Mouse (Mus musculus): ENCODE data around the gene Sema6d. TPM values are rescaled to one million over a fixed set of nuclear protein-coding genes. Genes with fewer than 3 reads are reported as not detected.

Gene Sema6d
- polyA plus RNA-seq, 1 experiment from 2014 or later: 22.1 TPM

DNA sequence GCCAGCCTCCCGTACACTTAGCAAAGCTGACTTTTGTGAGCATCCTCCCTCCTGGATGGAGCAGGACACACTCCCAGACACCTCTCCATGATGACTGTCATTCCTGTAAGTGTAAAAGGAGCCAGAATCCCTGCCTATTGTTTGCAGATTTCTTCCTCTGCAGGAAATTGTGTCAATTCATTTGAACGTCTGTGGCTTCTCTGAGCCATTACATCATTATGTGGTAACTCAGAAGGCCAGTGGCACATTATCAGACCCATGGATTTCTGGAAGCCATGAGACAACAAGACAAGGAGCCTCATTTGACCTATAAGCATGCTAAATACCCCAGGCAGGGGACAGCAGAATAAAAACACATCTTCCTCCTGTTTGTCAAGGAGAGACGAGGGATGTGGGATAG is 327.0 kb downstream of the Sema6d start:
- H3K27me3 ChIP-seq: no peaks in the 10 kb centered on the region

DNA sequence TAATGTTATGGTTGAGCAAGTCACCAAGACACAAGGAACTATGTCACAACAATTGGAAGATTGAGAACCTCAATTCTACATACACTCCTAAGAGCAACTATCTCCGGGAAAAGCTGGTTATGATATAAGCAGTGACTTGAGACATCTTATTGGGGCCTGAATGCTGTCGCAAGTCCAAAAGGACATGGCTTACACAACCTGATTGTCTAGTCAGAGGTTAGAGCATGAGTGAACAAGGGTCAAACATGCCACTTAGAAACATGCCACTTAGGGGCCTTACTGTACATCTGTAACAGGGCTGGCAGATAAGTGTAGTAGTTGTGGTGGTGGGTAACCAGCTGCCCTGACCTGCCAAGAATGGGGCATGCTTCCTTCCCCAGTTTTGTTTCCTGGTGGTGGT is 328.6 kb downstream of the Sema6d start:
- 99% methylated on average over 2 of the region's 2 CpGs for WGBS
- Histone ChIP-seq H3K9ac (replicated peaks) (no peak overlapping the region), H3K4me2 (replicated peaks) (no peak overlapping the region), H3K36me3 (no peaks in the 10 kb centered on the region), H3K9me3 (no peaks in the 10 kb centered on the region), H3K4me3 (replicated peaks) (no peak overlapping the region), H3K4me1 (replicated peaks) (no peaks in the 10 kb centered on the region), H3K27me3 (no peaks in the 10 kb centered on the region), H3K27ac (no peak overlapping the region)
- no peak for ATAC-seq

More for the DNA sequence above, 327.0 kb downstream of the Sema6d start:
- Histone ChIP-seq H3K27ac (no peak overlapping the region), H3K36me3 (no peaks in the 10 kb centered on the region), H3K9ac (replicated peaks) (no peak overlapping the region), H3K9me3 (no peaks in the 10 kb centered on the region), H3K4me3 (replicated peaks) (no peak overlapping the region), H3K4me1 (replicated peaks) (no peaks in the 10 kb centered on the region), H3K4me2 (replicated peaks) (no peak overlapping the region)
- 76% methylated on average over 3 of the region's 3 CpGs for WGBS
- ATAC-seq: no peak

GRCm38 (mm10) chr2:124420170-124420825 is 330.5 kb downstream of the Sema6d start:
- no peak for ATAC-seq
- 76% methylated on average over 1 of the region's 1 CpGs for WGBS
- H3K36me3 ChIP-seq: no peaks in the 10 kb centered on the region
- no peaks in the 10 kb centered on the region for H3K4me1 ChIP-seq (replicated peaks)
- no peaks in the 10 kb centered on the region for H3K27me3 ChIP-seq
- H3K27ac ChIP-seq: no peak overlapping the region
- no peak overlapping the region for H3K4me3 ChIP-seq (replicated peaks)
- H3K9me3 ChIP-seq: no peaks in the 10 kb centered on the region
- no peak overlapping the region for H3K9ac ChIP-seq (replicated peaks)
- H3K4me2 ChIP-seq (replicated peaks): no peak overlapping the region

DNA sequence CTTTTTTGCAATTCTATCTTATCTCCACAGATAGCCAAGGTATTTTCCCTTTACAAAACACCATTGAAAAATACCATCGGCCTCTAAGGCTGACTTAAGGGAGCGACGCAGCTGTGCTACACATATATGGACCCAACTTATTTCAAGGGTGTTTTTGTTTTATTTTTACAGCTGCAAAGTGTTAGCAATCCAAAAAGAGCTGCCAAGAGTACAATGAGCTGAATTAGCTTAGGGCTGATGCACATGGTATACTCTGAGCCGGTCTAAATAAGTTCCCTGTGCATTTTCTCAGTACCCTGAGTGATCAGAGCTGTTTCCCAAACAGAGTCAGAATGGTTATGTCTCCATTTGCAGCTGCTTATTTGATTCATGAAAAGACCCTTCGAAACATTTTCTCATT is 340.0 kb downstream of the Sema6d start:
- Histone ChIP-seq H3K4me1 (replicated peaks) (no peaks in the 10 kb centered on the region), H3K4me3 (replicated peaks) (no peak overlapping the region), H3K27ac (no peak overlapping the region), H3K36me3 (no peaks in the 10 kb centered on the region), H3K27me3 (no peaks in the 10 kb centered on the region), H3K4me2 (replicated peaks) (no peak overlapping the region), H3K9ac (replicated peaks) (no peak overlapping the region), H3K9me3 (no peaks in the 10 kb centered on the region)
- no peak for ATAC-seq
- 84% methylated on average over 5 of the region's 5 CpGs for WGBS

DNA sequence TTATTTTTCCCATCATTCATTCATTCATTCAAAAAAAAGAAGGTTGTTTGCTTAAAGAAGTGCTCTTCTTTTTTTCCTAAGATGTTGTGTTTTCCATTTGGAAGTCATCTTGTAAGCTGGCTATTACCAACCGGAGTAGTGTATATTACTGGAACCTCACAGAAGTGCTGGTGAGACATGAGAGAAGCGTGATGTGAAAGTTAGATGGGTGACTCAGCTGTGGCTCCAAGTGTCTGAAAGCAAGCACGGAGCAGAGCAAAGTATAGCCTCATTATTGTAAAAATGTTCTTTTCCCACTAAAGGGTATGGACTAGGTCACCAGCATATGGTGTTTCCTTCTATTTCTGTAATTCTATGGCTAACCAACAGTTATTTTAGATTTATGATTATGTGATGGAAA is 340.9 kb downstream of the Sema6d start:
- H3K4me2 ChIP-seq (replicated peaks): no peak overlapping the region
- H3K9ac ChIP-seq (replicated peaks): no peak overlapping the region
- 94% methylated on average over 3 of the region's 3 CpGs for WGBS
- H3K4me3 ChIP-seq (replicated peaks): no peak overlapping the region
- H3K9me3 ChIP-seq: no peaks in the 10 kb centered on the region
- H3K4me1 ChIP-seq (replicated peaks): no peaks in the 10 kb centered on the region
- no peak for ATAC-seq
- H3K27ac ChIP-seq: no peak overlapping the region
- no peaks in the 10 kb centered on the region for H3K27me3 ChIP-seq
- no peaks in the 10 kb centered on the region for H3K36me3 ChIP-seq

DNA sequence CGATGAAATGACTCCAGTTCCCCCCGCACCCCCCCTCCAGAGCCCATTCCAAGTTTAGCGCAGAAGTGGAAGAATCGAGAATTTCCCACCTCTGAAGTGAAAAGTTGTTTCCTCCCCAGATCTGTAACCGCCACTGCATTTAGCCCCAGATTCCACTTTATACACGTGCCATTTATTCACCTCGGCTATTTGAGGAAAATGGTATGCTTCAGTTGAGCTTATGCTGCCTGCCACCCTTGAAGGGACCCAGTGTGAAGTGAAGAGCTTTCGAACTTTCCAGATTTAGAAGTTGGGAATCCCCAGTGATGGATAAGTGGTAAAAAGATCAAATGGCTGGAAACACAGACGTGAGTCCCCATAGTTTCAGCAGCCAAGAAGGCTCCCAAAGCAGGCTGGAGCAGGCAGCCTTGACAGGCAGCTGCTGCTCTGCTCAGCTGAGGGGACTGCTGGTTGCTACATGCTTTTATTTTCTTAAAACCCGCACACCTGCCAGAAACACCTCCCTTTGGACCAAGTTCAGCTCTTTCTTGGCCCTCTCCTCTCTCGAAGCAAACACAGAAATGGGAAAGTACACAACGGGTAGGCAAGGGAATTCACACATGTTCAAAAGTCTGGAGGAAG is 345.7 kb downstream of the Sema6d start:
- Histone ChIP-seq H3K27ac (no peak overlapping the region), H3K9ac (replicated peaks) (no peak overlapping the region), H3K4me3 (replicated peaks) (no peak overlapping the region), H3K36me3 (no peaks in the 10 kb centered on the region), H3K4me2 (replicated peaks) (no peak overlapping the region), H3K4me1 (replicated peaks) (no peaks in the 10 kb centered on the region), H3K9me3 (no peaks in the 10 kb centered on the region), H3K27me3 (no peaks in the 10 kb centered on the region)
- ATAC-seq: no peak
- 81% methylated on average over 12 of the region's 12 CpGs for WGBS

- Histone ChIP-seq H3K27ac (no peak overlapping the region), H3K9ac (replicated peaks) (no peak overlapping the region), H3K27me3 (no peaks in the 10 kb centered on the region), H3K36me3 (no peaks in the 10 kb centered on the region), H3K4me3 (replicated peaks) (no peak overlapping the region), H3K4me2 (replicated peaks) (no peak overlapping the region), H3K4me1 (replicated peaks) (no peaks in the 10 kb centered on the region), H3K9me3 (no peaks in the 10 kb centered on the region)
- WGBS: 80% methylated on average over 8 of the region's 8 CpGs
- no peak for ATAC-seq
Observed at GRCm38 (mm10) chr2:124436704-124437103, 346.9 kb downstream of the Sema6d start.

DNA sequence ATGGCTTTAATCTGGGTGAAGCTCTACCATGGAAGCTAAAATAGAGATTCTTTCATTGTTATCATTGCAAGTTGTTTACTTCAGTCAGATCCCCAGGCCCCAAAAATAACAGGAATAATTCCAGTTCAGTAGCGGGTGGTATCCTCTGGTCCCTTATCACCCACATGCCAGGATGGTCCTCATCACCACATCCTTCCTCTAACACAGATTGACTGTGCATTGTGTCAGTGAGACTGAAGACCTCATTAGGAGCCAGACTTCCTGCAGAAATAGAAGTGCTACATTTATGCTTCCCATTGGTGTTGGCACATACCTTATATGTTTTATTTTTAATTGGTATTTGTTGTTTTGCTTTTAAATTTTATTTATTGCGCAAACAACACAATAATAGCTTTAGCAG is 354.4 kb downstream of the Sema6d start:
- H3K27ac ChIP-seq: no peak overlapping the region
- H3K36me3 ChIP-seq: no peaks in the 10 kb centered on the region
- no peaks in the 10 kb centered on the region for H3K9me3 ChIP-seq
- no peak overlapping the region for H3K4me3 ChIP-seq (replicated peaks)
- H3K9ac ChIP-seq (replicated peaks): no peak overlapping the region
- no peak for ATAC-seq
- 98% methylated on average over 2 of the region's 2 CpGs for WGBS
- no peaks in the 10 kb centered on the region for H3K4me1 ChIP-seq (replicated peaks)
- H3K27me3 ChIP-seq: no peaks in the 10 kb centered on the region
- H3K4me2 ChIP-seq (replicated peaks): no peak overlapping the region

DNA sequence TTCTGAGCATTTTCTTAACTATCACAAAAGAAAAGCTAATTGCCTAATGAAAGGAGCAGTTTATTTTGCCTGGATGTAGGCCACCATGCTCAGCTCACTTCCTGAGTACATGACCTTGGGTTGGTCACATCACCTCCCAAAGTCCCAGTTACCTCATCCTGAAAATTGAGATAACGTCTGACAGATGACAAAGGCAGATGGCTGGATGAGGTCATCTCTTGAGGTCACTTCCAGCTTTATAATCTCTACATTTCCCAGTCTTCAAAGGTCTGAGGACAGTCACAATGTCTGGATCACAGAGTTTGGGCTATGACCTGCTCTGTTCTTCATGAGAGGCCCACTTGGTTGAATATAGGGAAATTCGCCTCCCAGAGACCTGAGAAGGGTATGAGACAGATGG is 366.1 kb downstream of the Sema6d start:
- Histone ChIP-seq H3K4me1 (replicated peaks) (no peaks in the 10 kb centered on the region), H3K27ac (no peak overlapping the region), H3K9ac (replicated peaks) (no peak overlapping the region), H3K4me3 (replicated peaks) (no peak overlapping the region), H3K27me3 (peaks cover 9% of the 10 kb centered on the region), H3K9me3 (no peaks in the 10 kb centered on the region), H3K4me2 (replicated peaks) (no peak overlapping the region), H3K36me3 (no peaks in the 10 kb centered on the region)
- no peak for ATAC-seq
- 81% methylated on average over 2 of the region's 2 CpGs for WGBS

GRCm38 (mm10) chr2:124456999-124457398 is 367.2 kb downstream of the Sema6d start:
- Histone ChIP-seq H3K27ac (no peak overlapping the region), H3K4me3 (replicated peaks) (no peak overlapping the region), H3K4me2 (replicated peaks) (no peak overlapping the region), H3K9ac (replicated peaks) (no peak overlapping the region), H3K9me3 (no peaks in the 10 kb centered on the region), H3K4me1 (replicated peaks) (0 out of 2 replicates have a peak, but pooled peaks cover 3% of the 10 kb centered on the region), H3K27me3 (peaks cover 17% of the 10 kb centered on the region), H3K36me3 (no peaks in the 10 kb centered on the region)
- no peak for ATAC-seq
- 93% methylated on average over 4 of the region's 4 CpGs for WGBS

GRCm38 (mm10) chr2:124458028-124458427 is 368.3 kb downstream of the Sema6d start:
- H3K9me3 ChIP-seq: no peaks in the 10 kb centered on the region
- peaks cover 21% of the 10 kb centered on the region for H3K27me3 ChIP-seq
- no peak overlapping the region for H3K4me3 ChIP-seq (replicated peaks)
- WGBS: 76% methylated on average over 2 of the region's 2 CpGs
- H3K4me1 ChIP-seq (replicated peaks): 0 out of 2 replicates have a peak, but pooled peaks cover 3% of the 10 kb centered on the region
- no peak overlapping the region for H3K9ac ChIP-seq (replicated peaks)
- H3K27ac ChIP-seq: no peak overlapping the region
- H3K36me3 ChIP-seq: no peaks in the 10 kb centered on the region
- ATAC-seq: no peak
- no peak overlapping the region for H3K4me2 ChIP-seq (replicated peaks)

- Histone ChIP-seq H3K9me3 (no peaks in the 10 kb centered on the region), H3K27me3 (peaks cover 45% of the 10 kb centered on the region), H3K36me3 (no peaks in the 10 kb centered on the region), H3K4me1 (replicated peaks) (0 out of 2 replicates have a peak, but pooled peaks cover 3% of the 10 kb centered on the region), H3K9ac (replicated peaks) (no peak overlapping the region), H3K27ac (no peak overlapping the region), H3K4me2 (replicated peaks) (no peak overlapping the region), H3K4me3 (replicated peaks) (no peak overlapping the region)
- ATAC-seq: no peak
- 71% methylated on average over 2 of the region's 2 CpGs for WGBS
Observed at GRCm38 (mm10) chr2:124460956-124461355, 371.2 kb downstream of the Sema6d start.
